Mouse (Mus musculus) MEL (cell line): ENCODE measurements at regions not wholly inside any gene's neighbourhood (a gene's known extent, or its start where the extent isn't known, plus 50 kb on each side); places are given as distances from the start of the nearest gene placed in this dataset.

Source experiments
- DNase-seq: peaks from one replicate; pipeline ENCODE4 v3.0.0; 2011; ENCODE audit warnings: low read depth, low spot score
- H3K27ac ChIP-seq: 2 replicates; pipeline ENCODE4 v1.5.1; 2012; ENCODE audit warnings: low read depth, mild to moderate bottlenecking, control low read depth, low read length, moderate library complexity; ENCODE audit not compliant: control insufficient read depth
- H3K27me3 ChIP-seq, 2 experiments: fragments of 150-350 bp in 1 of 2; sonication (generic) in 1 of 2; 2 replicates each; pipeline ENCODE4 v1.6.1; 2012; ENCODE audit warnings: low read length in 2 of 2, mild to moderate bottlenecking in 2 of 2, improper control_type of control experiment in 1 of 2, moderate library complexity in 1 of 2; ENCODE audit not compliant: insufficient read depth in 2 of 2, control insufficient read depth in 1 of 2
- H3K36me3 ChIP-seq, 2 experiments: 2 replicates each; pipeline ENCODE4 v1.6.1; 2012 to 2014; ENCODE audit warnings: low read length in 2 of 2, improper control_type of control experiment in 1 of 2, inconsistent platforms in 1 of 2, mild to moderate bottlenecking in 1 of 2; ENCODE audit not compliant: insufficient read depth in 2 of 2, control insufficient read depth in 1 of 2
- H3K4me1 ChIP-seq, 2 experiments: fragments of 150-350 bp in 1 of 2; sonication (generic) in 1 of 2; 2 replicates each; pipeline ENCODE4 v1.6.1; 2012; ENCODE audit warnings: low read length in 2 of 2, improper control_type of control experiment in 1 of 2, mild to moderate bottlenecking in 1 of 2; ENCODE audit not compliant: insufficient read depth in 2 of 2, control insufficient read depth in 1 of 2
- H3K4me3 ChIP-seq, 2 experiments: fragments of 150-350 bp in 1 of 2; sonication (generic) in 1 of 2; 2 replicates each; pipeline ENCODE4 v1.5.1; 2012; ENCODE audit warnings: low read depth in 2 of 2, low read length in 2 of 2, mild to moderate bottlenecking in 2 of 2, moderate library complexity in 2 of 2, control low read depth in 1 of 2, improper control_type of control experiment in 1 of 2; ENCODE audit not compliant: control insufficient read depth in 1 of 2, insufficient read depth in 1 of 2
- H3K79me2 ChIP-seq: 2 replicates; pipeline ENCODE4 v1.6.1; 2012; ENCODE audit warnings: mild to moderate bottlenecking, low read length, moderate library complexity; ENCODE audit not compliant: control insufficient read depth, poor library complexity, insufficient read depth
- H3K9ac ChIP-seq: 2 replicates; pipeline ENCODE4 v1.6.1; 2012; ENCODE audit warnings: low read depth, mild to moderate bottlenecking, control low read depth, low read length, moderate library complexity; ENCODE audit not compliant: control insufficient read depth, poor library complexity, severe bottlenecking
- H3K9me3 ChIP-seq: fragments of 150-350 bp; sonication (generic); replicated peaks from 2 replicates; pipeline ENCODE4 v1.6.1; 2012; ENCODE audit warnings: mild to moderate bottlenecking, low read length, improper control_type of control experiment, moderate library complexity; ENCODE audit not compliant: insufficient read depth
- EP300 ChIP-seq, 2 experiments: IDR thresholded peaks; 2 replicates each; pipeline ENCODE4 v1.6.1; 2011; ENCODE audit warnings: improper control_type of control experiment in 2 of 2, low read length in 2 of 2, low read depth in 1 of 2, mild to moderate bottlenecking in 1 of 2
- ETS1 ChIP-seq: IDR thresholded peaks from 2 replicates; pipeline ENCODE4 v1.6.1; 2012; ENCODE audit warnings: low read depth, mild to moderate bottlenecking, inconsistent platforms, low read length, improper control_type of control experiment, moderate library complexity
- GATA1 ChIP-seq: IDR thresholded peaks from 2 replicates; pipeline ENCODE4 v1.6.1; 2011; ENCODE audit warnings: low read depth, low read length, improper control_type of control experiment
- JUND ChIP-seq: IDR thresholded peaks from 2 replicates; pipeline ENCODE4 v1.6.1; 2011; ENCODE audit warnings: low read depth, mild to moderate bottlenecking, improper control_type of control experiment, low read length
- KAT2A ChIP-seq: conservative IDR thresholded peaks from 2 replicates; pipeline ENCODE4 v1.6.1; 2012; ENCODE audit warnings: low read depth, low read length, improper control_type of control experiment, inconsistent platforms
- MAFK ChIP-seq: IDR thresholded peaks from 2 replicates; pipeline ENCODE4 v1.6.1; 2011; ENCODE audit warnings: low read depth, mild to moderate bottlenecking, low read length, improper control_type of control experiment, borderline replicate concordance
- MAZ ChIP-seq: IDR thresholded peaks from 2 replicates; pipeline ENCODE4 v1.6.1; 2012; ENCODE audit warnings: low read depth, mild to moderate bottlenecking, inconsistent platforms, low read length, improper control_type of control experiment
- MEF2A ChIP-seq: IDR thresholded peaks from 2 replicates; pipeline ENCODE4 v1.6.1; 2014; ENCODE audit warnings: low read depth, mild to moderate bottlenecking, inconsistent platforms, low read length, improper control_type of control experiment; ENCODE audit not compliant: poor library complexity, insufficient replicate concordance, severe bottlenecking; ENCODE audit errors: extremely low read depth
- RCOR1 ChIP-seq: IDR thresholded peaks from 2 replicates; pipeline ENCODE4 v1.6.1; 2012; ENCODE audit warnings: low read depth, mild to moderate bottlenecking, inconsistent platforms, low read length, improper control_type of control experiment
- SIN3A ChIP-seq: IDR thresholded peaks from 2 replicates; pipeline ENCODE4 v1.6.1; 2012; ENCODE audit warnings: low read length, improper control_type of control experiment, inconsistent platforms
- TAL1 ChIP-seq: IDR thresholded peaks from 2 replicates; pipeline ENCODE4 v1.6.1; 2012; ENCODE audit warnings: mild to moderate bottlenecking, inconsistent platforms, low read length, moderate library complexity, mixed read lengths
- TBP ChIP-seq: IDR thresholded peaks from 2 replicates; pipeline ENCODE4 v1.8.0; 2011; ENCODE audit warnings: low read depth, low read length, improper control_type of control experiment
- TCF12 ChIP-seq: IDR thresholded peaks from 2 replicates; pipeline ENCODE4 v1.6.1; 2014; ENCODE audit warnings: low read depth, mild to moderate bottlenecking, inconsistent platforms, low read length, improper control_type of control experiment, moderate library complexity
- UBTF ChIP-seq: IDR thresholded peaks from 2 replicates; pipeline ENCODE4 v1.6.1; 2012; ENCODE audit warnings: low read depth, mild to moderate bottlenecking, inconsistent platforms, low read length, improper control_type of control experiment, moderate library complexity, borderline replicate concordance; ENCODE audit not compliant: insufficient read depth
- ZKSCAN1 ChIP-seq: IDR thresholded peaks from 2 replicates; pipeline ENCODE4 v1.6.1; 2012; ENCODE audit warnings: low read depth, mild to moderate bottlenecking, inconsistent platforms, low read length, improper control_type of control experiment, moderate library complexity
- ZMIZ1 ChIP-seq: IDR thresholded peaks from 2 replicates; pipeline ENCODE4 v1.6.1; 2012; ENCODE audit warnings: low read depth, mild to moderate bottlenecking, inconsistent platforms, low read length, improper control_type of control experiment, moderate library complexity

DNA sequence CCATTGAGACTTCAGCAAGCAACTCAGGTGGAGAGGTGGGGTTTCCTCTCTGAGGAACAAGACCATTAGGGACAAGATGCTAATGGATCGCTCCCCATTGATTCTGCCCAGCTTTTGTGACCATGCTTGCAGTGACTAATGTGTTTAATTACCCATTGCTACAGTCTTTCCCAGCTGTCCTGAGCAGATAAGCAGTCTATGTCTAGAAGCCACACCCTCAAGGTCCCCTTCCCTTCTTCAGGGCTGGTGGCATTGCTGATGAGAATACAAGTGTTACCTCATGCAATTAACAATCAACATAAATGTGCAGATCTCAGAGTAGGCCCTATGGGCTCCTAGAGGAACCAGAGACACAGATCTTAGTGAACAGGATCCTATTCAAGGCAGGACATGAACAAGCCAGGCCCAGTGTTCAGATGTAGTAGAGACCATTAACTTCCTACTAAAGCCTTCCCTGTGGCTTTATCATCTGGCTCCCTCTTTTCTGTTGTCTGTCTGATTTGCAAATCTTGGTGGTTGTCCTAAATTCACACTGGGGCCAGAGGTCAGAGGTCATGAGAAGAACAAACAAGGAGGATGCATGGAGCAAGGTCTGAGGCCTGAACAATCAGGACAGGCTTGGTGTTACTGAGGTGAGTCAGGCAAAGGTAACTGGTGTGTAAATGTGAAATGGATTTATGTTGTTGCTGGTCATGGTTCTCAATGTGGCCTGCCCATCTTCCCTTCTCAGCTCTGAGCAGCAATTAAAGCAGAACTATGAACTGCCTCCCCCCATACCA lies 56.8 kb downstream of the Odc1 start:
- H3K36me3 ChIP-seq = peaks cover 0 to 9% of the 10 kb centered on the region in 2 experiments; a peak in 2 of 4 replicates
- H3K4me1 ChIP-seq = peaks cover 8 to 19% of the 10 kb centered on the region in 2 experiments; a peak in 3 of 4 replicates
- H3K9ac ChIP-seq = 0 out of 2 replicates have a peak overlapping the region, but pooled peaks have one; percentile 14
- peak; percentile 88 for DNase-seq
- H3K27ac ChIP-seq = peak overlapping the region; percentile 81
- no peaks in the 10 kb centered on the region for H3K79me2 ChIP-seq
- TF ChIP-seq ZMIZ1 (no peak), MAFK (no peak), TCF12 (peak; percentile 74), GATA1 (peak; percentile 88), ZKSCAN1 (no peak), KAT2A (no peak; the same call in 1 of the 2 replicates), SIN3A (peak; percentile 45; the same call in 1 of the 2 replicates), ETS1 (peak; percentile 83), TBP (0 out of 2 replicates have a peak, but pooled peaks have one; percentile 22), TAL1 (peak; percentile 94), MAZ (no peak), EP300 (IDR thresholded peaks at IDR 0.05; ENCODE audit: low read depth in 1 of 2, low read length in 2 of 2) (peak; percentile 70 to 76), MEF2A (no peak), RCOR1 (0 out of 2 replicates have a peak, but pooled peaks have one; percentile 9), UBTF (no peak)
- H3K9me3 ChIP-seq = no peaks in the 10 kb centered on the region
- no peak overlapping the region for H3K4me3 ChIP-seq
- H3K27me3 ChIP-seq = no peaks in the 10 kb centered on the region; a peak in 1 of 4 replicates

GRCm38 (mm10) chr12:17603576-17603975 lies 59.0 kb downstream of the Odc1 start:
- H3K27ac ChIP-seq = no peak overlapping the region
- no peak for TF ChIP-seq JUND
- TF ChIP-seq KAT2A = no peak
- peak in 1 of 2 experiments; percentile 34; a peak in 1 of 4 replicates for TF ChIP-seq EP300 (IDR thresholded peaks at IDR 0.05; ENCODE audit: low read depth in 1 of 2, low read length in 2 of 2)
- peaks cover 8 to 19% of the 10 kb centered on the region in 2 experiments; a peak in 3 of 4 replicates for H3K4me1 ChIP-seq
- DNase-seq = peak; percentile 14
- H3K4me3 ChIP-seq = no peak overlapping the region
- no peak overlapping the region for H3K9ac ChIP-seq
- no peaks in the 10 kb centered on the region; a peak in 1 of 4 replicates for H3K27me3 ChIP-seq
- peaks cover 0 to 9% of the 10 kb centered on the region in 2 experiments; a peak in 2 of 4 replicates for H3K36me3 ChIP-seq
- no peaks in the 10 kb centered on the region for H3K79me2 ChIP-seq
- no peaks in the 10 kb centered on the region for H3K9me3 ChIP-seq
